Comparison of ENCODE assay signal across 21 mouse cellular contexts in genomic region chr17:6636861-6637260, GRCm38 (mm10). TPM values are rescaled to one million over a fixed set of nuclear protein-coding genes. Genes with fewer than 3 reads are reported as not detected.
A peak's percentile ranks its signal among the peaks of the same experiment; 100 is the strongest.
DNase-seq lines count a peak whose midpoint lies in the region; ATAC-seq lines count a peak whose summit lies in the region.
"Had no signal": no experiment of that assay in that cellular context is flagged by ENCODE, and none has a peak within 500 bp of the region (broad histone marks: within the 10 kb centered on the region; RNA-seq: fewer than 3 reads in every experiment).

No protein-coding gene starts in this region.

- H3K27ac ChIP-seq in hindbrain, embryonic 14.5 days, result no peak overlapping the region
- H3K27ac ChIP-seq in hindbrain, embryonic 10.5 days, result no peak overlapping the region
- H3K27ac ChIP-seq in midbrain, embryonic 10.5 days (replicated peaks), result no peak overlapping the region
- no peak overlapping the region for H3K27ac ChIP-seq in midbrain, embryonic 13.5 days
- H3K27ac ChIP-seq: embryonic facial prominence, embryonic 13.5 days; embryonic facial prominence, embryonic 15.5 days; forebrain, embryonic 10.5 days; forebrain, embryonic 12.5 days had no signal

- no peaks in the 10 kb centered on the region for H3K4me1 ChIP-seq in hindbrain, embryonic 14.5 days (replicated peaks; ENCODE audit: control insufficient read depth, insufficient read depth, low read length)
- no peaks in the 10 kb centered on the region for H3K4me1 ChIP-seq in hindbrain, embryonic 10.5 days (replicated peaks)
- 0 out of 2 replicates have a peak, but pooled peaks cover 2% of the 10 kb centered on the region for H3K4me1 ChIP-seq in midbrain, embryonic 10.5 days
- no peaks in the 10 kb centered on the region for H3K4me1 ChIP-seq in midbrain, embryonic 13.5 days (replicated peaks)
- H3K4me1 ChIP-seq: embryonic facial prominence, embryonic 13.5 days; embryonic facial prominence, embryonic 15.5 days; forebrain, embryonic 10.5 days; forebrain, embryonic 12.5 days had no signal

- no peaks in the 10 kb centered on the region for H3K36me3 ChIP-seq in hindbrain, embryonic 14.5 days (replicated peaks; ENCODE audit: control insufficient read depth, insufficient read depth)
- H3K36me3 ChIP-seq in hindbrain, embryonic 10.5 days, result no peaks in the 10 kb centered on the region
- H3K36me3 ChIP-seq in midbrain, embryonic 10.5 days, result no peaks in the 10 kb centered on the region
- no peaks in the 10 kb centered on the region for H3K36me3 ChIP-seq in midbrain, embryonic 13.5 days
- H3K36me3 ChIP-seq: embryonic facial prominence, embryonic 13.5 days; embryonic facial prominence, embryonic 15.5 days; forebrain, embryonic 10.5 days; forebrain, embryonic 12.5 days had no signal

- H3K9me3 ChIP-seq in hindbrain, embryonic 14.5 days (ENCODE audit: control insufficient read depth, low read length), result no peaks in the 10 kb centered on the region
- H3K9me3 ChIP-seq in hindbrain, embryonic 10.5 days, result peaks cover 4% of the 10 kb centered on the region
- peaks cover 4% of the 10 kb centered on the region for H3K9me3 ChIP-seq in midbrain, embryonic 10.5 days (replicated peaks)
- H3K9me3 ChIP-seq in midbrain, embryonic 13.5 days, result no peaks in the 10 kb centered on the region
- H3K9me3 ChIP-seq: embryonic facial prominence, embryonic 13.5 days; embryonic facial prominence, embryonic 15.5 days; forebrain, embryonic 12.5 days had no signal

- WGBS in hindbrain, embryonic 14.5 days, result 91% methylated on average over 5 of the region's 5 CpGs
- WGBS in hindbrain, embryonic 10.5 days, result 83% methylated on average over 5 of the region's 5 CpGs
- WGBS in midbrain, embryonic 10.5 days, result 80% methylated on average over 5 of the region's 5 CpGs
- 79% methylated on average over 5 of the region's 5 CpGs for WGBS in midbrain, embryonic 13.5 days

- H3K4me2 ChIP-seq in hindbrain, embryonic 14.5 days (replicated peaks), result no peak overlapping the region
- H3K4me2 ChIP-seq in midbrain, embryonic 13.5 days (replicated peaks), result no peak overlapping the region
- H3K4me2 ChIP-seq: embryonic facial prominence, embryonic 13.5 days; embryonic facial prominence, embryonic 15.5 days; forebrain, embryonic 12.5 days had no signal

- H3K27me3 ChIP-seq in hindbrain, embryonic 14.5 days (ENCODE audit: control insufficient read depth, insufficient read depth, low read length), result no peaks in the 10 kb centered on the region
- no peaks in the 10 kb centered on the region for H3K27me3 ChIP-seq in hindbrain, embryonic 10.5 days (ENCODE audit: insufficient read depth, poor library complexity, severe bottlenecking)
- H3K27me3 ChIP-seq in midbrain, embryonic 10.5 days (ENCODE audit: low read depth, poor library complexity, severe bottlenecking), result no peaks in the 10 kb centered on the region
- H3K27me3 ChIP-seq in midbrain, embryonic 13.5 days, result no peaks in the 10 kb centered on the region
- H3K27me3 ChIP-seq: embryonic facial prominence, embryonic 13.5 days; embryonic facial prominence, embryonic 15.5 days; forebrain, embryonic 12.5 days had no signal

- H3K9ac ChIP-seq in hindbrain, embryonic 14.5 days, result no peak overlapping the region
- H3K9ac ChIP-seq in midbrain, embryonic 13.5 days (replicated peaks), result no peak overlapping the region
- H3K9ac ChIP-seq: embryonic facial prominence, embryonic 13.5 days; embryonic facial prominence, embryonic 15.5 days; forebrain, embryonic 12.5 days had no signal

- no peak overlapping the region for H3K4me3 ChIP-seq in hindbrain, embryonic 14.5 days (replicated peaks; ENCODE audit: low read length)
- H3K4me3 ChIP-seq in hindbrain, embryonic 10.5 days, result no peak overlapping the region
- no peak overlapping the region for H3K4me3 ChIP-seq in midbrain, embryonic 10.5 days
- H3K4me3 ChIP-seq in midbrain, embryonic 13.5 days (replicated peaks), result no peak overlapping the region
- H3K4me3 ChIP-seq: embryonic facial prominence, embryonic 13.5 days; embryonic facial prominence, embryonic 15.5 days; erythroblast, embryonic 14.5 days; forebrain, embryonic 10.5 days; forebrain, embryonic 12.5 days had no signal

- peak; percentile 30 to 59 for DNase-seq in cerebellum, postnatal 14 days
- DNase-seq in cerebellum, postnatal 36 days, result no peak
- DNase-seq in hindbrain, embryonic 14.5 days (ENCODE audit: low spot score), result peak; percentile 5
- no peak for DNase-seq in hindbrain, embryonic 10.5 days (ENCODE audit: low spot score)
- DNase-seq in midbrain, embryonic 10.5 days (ENCODE audit: low spot score), result peak; percentile 6
- DNase-seq: adrenal gland, adult 2 months; adrenal gland, postnatal 10 days; adrenal gland, postnatal 25 days; cerebellum, adult 11 months; cerebellum, adult 18-20 months; cerebellum, adult 9-10 months; embryo, embryonic 11 days had no signal

- ATAC-seq in hindbrain, embryonic 14.5 days (ENCODE audit: low FRiP score), result no peak
- no peak for ATAC-seq in midbrain, embryonic 13.5 days
- ATAC-seq: forebrain, embryonic 14.5 days; forebrain, embryonic 16.5 days had no signal

RNA-seq across cellular contexts. Expression of gene Dynlt1f, which starts 18.8 kb away (rescaled TPM):
- polyA plus RNA-seq in hindbrain, embryonic 14.5 days (2014; fragmentation: Nextera tagmentation; extraction: Ambion mirVana), result 290 and 320 TPM in 2 replicates
- 297 and 329 TPM in 2 replicates for polyA plus RNA-seq in hindbrain, embryonic 10.5 days (2016; fragmentation: Nextera tagmentation; extraction: Ambion mirVana)
- polyA plus RNA-seq in midbrain, embryonic 10.5 days (2016; fragmentation: Nextera tagmentation; extraction: Ambion mirVana), result 291 and 297 TPM in 2 replicates
- 334 and 365 TPM in 2 replicates for polyA plus RNA-seq in midbrain, embryonic 13.5 days (2015; fragmentation: Nextera tagmentation; extraction: Ambion mirVana)

RNA-seq across cellular contexts. Expression of gene Sytl3, which starts 22.0 kb away (rescaled TPM):
- 0.91 and 1.0 TPM in 2 replicates for polyA plus RNA-seq in hindbrain, embryonic 14.5 days (2014; fragmentation: Nextera tagmentation; extraction: Ambion mirVana)
- 0.29 TPM in 1 of 2 replicates, not detected in the other for polyA plus RNA-seq in hindbrain, embryonic 10.5 days (2016; fragmentation: Nextera tagmentation; extraction: Ambion mirVana)
- 0.07 and 0.14 TPM in 2 replicates for polyA plus RNA-seq in midbrain, embryonic 10.5 days (2016; fragmentation: Nextera tagmentation; extraction: Ambion mirVana)
- polyA plus RNA-seq in midbrain, embryonic 13.5 days (2015; fragmentation: Nextera tagmentation; extraction: Ambion mirVana), result 0.22 and 0.35 TPM in 2 replicates
- polyA plus RNA-seq: adrenal gland, adult 2 months; embryonic facial prominence, embryonic 11.5 days; erythroblast, embryonic 14.5 days had no signal

RNA-seq across cellular contexts. Expression of gene Dynlt1c, which starts 35.4 kb away (rescaled TPM):
- 36.3 and 46.8 TPM in 2 replicates for polyA plus RNA-seq in hindbrain, embryonic 14.5 days (2014; fragmentation: Nextera tagmentation; extraction: Ambion mirVana)
- 38.8 and 43.2 TPM in 2 replicates for polyA plus RNA-seq in hindbrain, embryonic 10.5 days (2016; fragmentation: Nextera tagmentation; extraction: Ambion mirVana)
- polyA plus RNA-seq in midbrain, embryonic 10.5 days (2016; fragmentation: Nextera tagmentation; extraction: Ambion mirVana), result 38.9 and 41.6 TPM in 2 replicates
- 84.2 and 93.2 TPM in 2 replicates for polyA plus RNA-seq in midbrain, embryonic 13.5 days (2015; fragmentation: Nextera tagmentation; extraction: Ambion mirVana)

Comparison
In these comparisons a context has a peak if more than half of its experiments do, and no peak if none do; other contexts are left out.
1. DNase-seq: peak in cerebellum, postnatal 14 days (2 of 2), hindbrain, embryonic 14.5 days (single experiment) and midbrain, embryonic 10.5 days (single experiment); none in cerebellum, postnatal 36 days (0 of 2) and hindbrain, embryonic 10.5 days (single experiment).